Mouse (Mus musculus) embryonic facial prominence, embryonic 11.5 days (tissue): ENCODE results near the gene Rpl13. TPM values are rescaled to one million over a fixed set of nuclear protein-coding genes. Genes with fewer than 3 reads are reported as not detected.

Source experiments
- ATAC-seq: fragments of 200-750 bp; cut with Nextera tagmentation; replicated peaks from 2 replicates; pipeline ENCODE4 v1.8.0; 2017; ENCODE audit warnings: low read depth; ENCODE audit not compliant: insufficient number of reproducible peaks, low FRiP score, low TSS enrichment
- DNase-seq: peaks from one replicate; pipeline ENCODE4 v3.0.0-alpha.2; 2015; ENCODE audit warnings: low spot score
- H3K27ac ChIP-seq: fragments of 300-500 bp; sonication (generic); replicated peaks from 2 replicates; pipeline ENCODE4 v1.5.1; 2014; ENCODE audit warnings: mild to moderate bottlenecking, low read depth, low read length, control low read depth
- H3K27me3 ChIP-seq: fragments of 300-500 bp; sonication (generic); 2 replicates; pipeline ENCODE4 v1.6.1; 2014; ENCODE audit warnings: mild to moderate bottlenecking, low read length, moderate library complexity, mixed read lengths; ENCODE audit not compliant: control insufficient read depth, insufficient read depth
- H3K36me3 ChIP-seq: fragments of 300-500 bp; sonication (generic); replicated peaks from 2 replicates; pipeline ENCODE4 v1.6.1; 2014; ENCODE audit warnings: low read depth, mild to moderate bottlenecking, low read length, moderate library complexity, mixed read lengths; ENCODE audit not compliant: control insufficient read depth, insufficient read depth
- H3K4me1 ChIP-seq: fragments of 300-500 bp; sonication (generic); 2 replicates; pipeline ENCODE4 v1.6.1; 2014; ENCODE audit warnings: low read length, mixed read lengths; ENCODE audit not compliant: control insufficient read depth, insufficient read depth
- H3K4me2 ChIP-seq: fragments of 300-500 bp; sonication (generic); 2 replicates; pipeline ENCODE4 v1.6.1; 2014; ENCODE audit warnings: low read depth, mild to moderate bottlenecking, control low read depth, low read length, moderate library complexity
- H3K4me3 ChIP-seq: fragments of 300-500 bp; sonication (generic); 2 replicates; pipeline ENCODE4 v1.5.1; 2014; ENCODE audit warnings: low read depth, low read length, control low read depth
- H3K9ac ChIP-seq: fragments of 300-500 bp; sonication (generic); replicated peaks from 2 replicates; pipeline ENCODE4 v1.6.1; 2014; ENCODE audit warnings: mild to moderate bottlenecking, control low read depth, low read length
- H3K9me3 ChIP-seq: fragments of 300-500 bp; sonication (generic); replicated peaks from 2 replicates; pipeline ENCODE4 v1.6.1; 2016; ENCODE audit warnings: mild to moderate bottlenecking, low read length, inconsistent platforms, mixed read lengths; ENCODE audit not compliant: control insufficient read depth
- WGBS: fragments of 180-500 bp; shearing (Covaris S2); extraction: QIAGEN DNeasy Blood & Tissue Kit; methylation state at CpG from one replicate; pipeline ENCODE4 v1.1.7; 2014; 5-methylcytosine and 5-hydroxymethylcytosine counted together
- polyA plus RNA-seq: library from polyadenylated mRNA; unstranded; fragments of >200 nt; fragmentation: Nextera tagmentation; extraction: Ambion mirVana; gene quantifications from 2 replicates; pipeline ENCODE4 v1.2.1, GENCODE M21; 2014

The Rpl13 gene
- 1,667 and 1,682 TPM in 2 replicates for polyA plus RNA-seq

- Histone ChIP-seq H3K4me3 (peak within 1 kb of the TSS; percentile 91), H3K27me3 (no peaks in the 10 kb centered on the region), H3K4me1 (no peaks in the 10 kb centered on the region; the same call in 1 of the 2 replicates), H3K9me3 (no peaks in the 10 kb centered on the region), H3K27ac (peak within 1 kb of the TSS; percentile 89), H3K9ac (peak within 1 kb of the TSS; percentile 98), H3K4me2 (peak within 1 kb of the TSS; percentile 91), H3K36me3 (peaks cover 11% of the 10 kb centered on the region)
- DNase-seq (peak; percentile 99), ATAC-seq (peak; percentile 93)
- WGBS, result 1% methylated on average over 56 of the region's 56 CpGs
Observed at GRCm38 (mm10) chr8:123101735-123102685, at the start of gene Rpl13. Gene Rpl13 (plus strand): TSS chr8:123102350.

GRCm38 (mm10) chr8:123062721-123063120 lies 39.4 kb upstream of the Rpl13 start, which contains the start of gene Spg7:
Gene Spg7 (plus strand): TSS chr8:123062942.
- Histone ChIP-seq H3K27me3 (no peaks in the 10 kb centered on the region), H3K9me3 (no peaks in the 10 kb centered on the region), H3K4me3 (no peak within 1 kb of the TSS), H3K4me2 (no peak within 1 kb of the TSS), H3K27ac (no peak within 1 kb of the TSS), H3K4me1 (0 out of 2 replicates have a peak, but pooled peaks cover 2% of the 10 kb centered on the region), H3K36me3 (no peaks in the 10 kb centered on the region), H3K9ac (no peak within 1 kb of the TSS)
- DNase-seq (no peak), ATAC-seq (no peak)
- 74% methylated on average over 7 of the region's 7 CpGs for WGBS

GRCm38 (mm10) chr8:123064072-123064471 lies 38.1 kb upstream of the Rpl13 start:
- H3K4me2 ChIP-seq, result no peak overlapping the region; the same call in 1 of the 2 replicates
- ATAC-seq (no peak), DNase-seq (no peak)
- H3K4me3 ChIP-seq, result peak overlapping the region; percentile 93; the same call in 1 of the 2 replicates
- H3K4me1 ChIP-seq, result 0 out of 2 replicates have a peak, but pooled peaks cover 2% of the 10 kb centered on the region
- 0 out of 2 replicates have a peak overlapping the region, but pooled peaks have one; percentile 76 for H3K9ac ChIP-seq
- H3K27ac ChIP-seq, result no peak overlapping the region
- no peaks in the 10 kb centered on the region for H3K27me3 ChIP-seq
- H3K36me3 ChIP-seq, result no peaks in the 10 kb centered on the region
- no peaks in the 10 kb centered on the region for H3K9me3 ChIP-seq
- 82% methylated on average over 4 of the region's 4 CpGs for WGBS

- H3K36me3 ChIP-seq, result no peaks in the 10 kb centered on the region
- peak overlapping the region; percentile 76 for H3K9ac ChIP-seq
- H3K9me3 ChIP-seq, result no peaks in the 10 kb centered on the region
- H3K4me3 ChIP-seq, result peak overlapping the region; percentile 93
- 0 out of 2 replicates have a peak, but pooled peaks cover 2% of the 10 kb centered on the region for H3K4me1 ChIP-seq
- no peaks in the 10 kb centered on the region for H3K27me3 ChIP-seq
- ATAC-seq, result peak; percentile 17; the same call in 1 of the 2 replicates
- H3K27ac ChIP-seq, result peak overlapping the region; percentile 80; the same call in 1 of the 2 replicates
- H3K4me2 ChIP-seq, result peak overlapping the region; percentile 55
- DNase-seq, result peak; percentile 39
- WGBS, result 1% methylated on average over 14 of the region's 14 CpGs
Observed at GRCm38 (mm10) chr8:123064809-123065213, 37.3 kb upstream of the Rpl13 start.

GRCm38 (mm10) chr8:123065214-123066100 lies 36.7 kb upstream of the Rpl13 start:
- Histone ChIP-seq H3K4me3 (peak overlapping the region; percentile 93), H3K4me1 (0 out of 2 replicates have a peak, but pooled peaks cover 2% of the 10 kb centered on the region), H3K27ac (peak overlapping the region; percentile 80), H3K9ac (peak overlapping the region; percentile 97), H3K9me3 (no peaks in the 10 kb centered on the region), H3K27me3 (no peaks in the 10 kb centered on the region), H3K36me3 (no peaks in the 10 kb centered on the region), H3K4me2 (peak overlapping the region; percentile 68)
- WGBS, result under 1% methylated on average over 83 of the region's 84 CpGs
- ATAC-seq (peak; percentile 95), DNase-seq (peak; percentile 98)

GRCm38 (mm10) chr8:123066101-123066683 lies 36.0 kb upstream of the Rpl13 start:
- Histone ChIP-seq H3K9ac (peak overlapping the region; percentile 97), H3K9me3 (no peaks in the 10 kb centered on the region), H3K4me1 (0 out of 2 replicates have a peak, but pooled peaks cover 2% of the 10 kb centered on the region), H3K4me3 (peak overlapping the region; percentile 93), H3K4me2 (peak overlapping the region; percentile 68), H3K36me3 (no peaks in the 10 kb centered on the region), H3K27me3 (no peaks in the 10 kb centered on the region), H3K27ac (peak overlapping the region; percentile 80)
- 36% methylated on average over 7 of the region's 7 CpGs for WGBS
- DNase-seq, result peak; percentile 55
- no peak for ATAC-seq

- Histone ChIP-seq H3K4me3 (no peak overlapping the region), H3K4me1 (0 out of 2 replicates have a peak, but pooled peaks cover 2% of the 10 kb centered on the region), H3K9me3 (no peaks in the 10 kb centered on the region), H3K36me3 (no peaks in the 10 kb centered on the region; the same call in 1 of the 2 replicates), H3K27me3 (no peaks in the 10 kb centered on the region), H3K27ac (no peak overlapping the region), H3K9ac (no peak overlapping the region), H3K4me2 (no peak overlapping the region)
- ATAC-seq (no peak), DNase-seq (no peak)
- 83% methylated on average over 4 of the region's 4 CpGs for WGBS
Observed at GRCm38 (mm10) chr8:123071176-123071575, 31.0 kb upstream of the Rpl13 start.
